Mouse (Mus musculus): Measurements from ENCODE around the gene Ppp1r12a. TPM values are rescaled to one million over a fixed set of nuclear protein-coding genes. Genes with fewer than 3 reads are reported as not detected.
A peak's percentile ranks its signal among the peaks of the same experiment; 100 is the strongest.

Gene Ppp1r12a
- total RNA-seq, 2 experiments from 2014 or later = 53.6 to 80.1 TPM

DNA sequence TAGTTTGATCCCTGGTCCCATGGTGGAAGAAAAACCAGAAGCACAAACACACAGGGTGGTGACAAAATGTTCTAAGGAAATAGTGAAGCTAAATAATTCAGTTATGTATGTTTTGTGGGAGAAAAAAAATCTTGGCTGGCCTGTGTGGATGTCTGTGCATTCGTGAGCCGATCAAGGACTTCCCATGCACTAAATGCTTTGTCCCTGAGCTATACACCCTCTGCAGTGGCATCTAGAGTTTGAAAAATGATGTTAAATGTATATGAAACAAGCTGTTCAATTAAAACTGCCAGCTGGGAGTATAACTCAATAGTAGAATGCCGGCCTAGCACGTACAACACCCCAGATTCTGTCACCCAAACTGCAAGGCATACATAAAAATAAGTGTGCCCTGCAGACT, 121.8 kb downstream of the Ppp1r12a start:
- no peak for ATAC-seq (replicated peaks; ENCODE audit: low FRiP score, poor library complexity, severe bottlenecking)

GRCm38 (mm10) chr10:108284445-108284844, 122.5 kb downstream of the Ppp1r12a start:
- no peak for ATAC-seq (replicated peaks; ENCODE audit: low FRiP score, poor library complexity, severe bottlenecking)

DNA sequence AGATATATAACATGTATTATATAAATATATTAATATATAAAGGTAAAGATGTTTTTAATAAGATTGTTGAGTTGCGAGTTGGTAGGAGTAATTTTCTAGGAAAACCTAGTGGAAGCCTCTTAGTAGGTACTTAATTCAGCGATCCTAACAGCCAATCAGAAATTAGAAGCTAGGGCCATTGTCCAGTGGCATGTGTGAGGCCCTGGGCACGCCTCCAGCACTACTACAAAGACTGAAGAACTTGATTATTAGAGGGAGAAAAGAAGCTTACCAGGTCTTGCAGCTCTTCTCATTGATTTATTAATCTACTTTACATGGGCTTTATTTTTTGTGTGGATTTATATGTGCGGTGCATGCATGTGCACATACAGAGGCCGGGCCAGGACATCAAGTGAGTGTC, 123.0 kb downstream of the Ppp1r12a start:
- no peak for ATAC-seq (replicated peaks; ENCODE audit: low FRiP score, poor library complexity, severe bottlenecking)

- ATAC-seq (replicated peaks; ENCODE audit: low FRiP score, poor library complexity, severe bottlenecking) = no peak
These were observed 124.9 kb downstream of the Ppp1r12a start for GRCm38 (mm10) chr10:108286658-108287437.

DNA sequence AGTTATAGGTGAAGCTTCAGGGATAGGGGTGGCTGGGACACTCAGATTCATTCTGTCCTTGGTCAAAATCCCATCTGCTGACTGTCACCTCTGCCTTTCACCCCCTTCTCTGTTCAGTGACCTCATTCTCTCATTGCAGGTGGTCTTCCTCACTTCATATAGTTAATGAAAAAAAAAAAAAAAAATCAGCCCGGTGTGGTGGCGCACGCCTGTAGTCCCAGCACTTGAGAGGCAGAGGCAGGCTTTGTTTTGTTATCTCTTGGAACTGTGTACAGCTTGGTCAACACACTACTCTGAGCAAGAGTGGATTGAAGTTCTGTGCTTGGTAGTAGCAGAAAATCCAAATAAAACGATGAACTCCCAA, 125.4 kb downstream of the Ppp1r12a start:
- ATAC-seq (replicated peaks; ENCODE audit: low FRiP score, poor library complexity, severe bottlenecking) = no peak

GRCm38 (mm10) chr10:108290046-108290445, 128.1 kb downstream of the Ppp1r12a start:
- no peak for ATAC-seq (replicated peaks; ENCODE audit: low FRiP score, poor library complexity, severe bottlenecking)

- no peak for ATAC-seq (replicated peaks; ENCODE audit: low FRiP score, poor library complexity, severe bottlenecking)
These were observed 129.9 kb downstream of the Ppp1r12a start for GRCm38 (mm10) chr10:108291688-108292471.

- ATAC-seq (replicated peaks; ENCODE audit: low FRiP score, poor library complexity, severe bottlenecking) = no peak
These were observed 130.7 kb downstream of the Ppp1r12a start for GRCm38 (mm10) chr10:108292651-108293050.

GRCm38 (mm10) chr10:108293620-108294195, 131.7 kb downstream of the Ppp1r12a start:
- ATAC-seq (replicated peaks; ENCODE audit: low FRiP score, poor library complexity, severe bottlenecking) = no peak

- no peak for ATAC-seq (replicated peaks; ENCODE audit: low FRiP score, poor library complexity, severe bottlenecking)
These were observed 132.8 kb downstream of the Ppp1r12a start for GRCm38 (mm10) chr10:108294766-108295165.

- ATAC-seq (replicated peaks; ENCODE audit: low FRiP score, poor library complexity, severe bottlenecking) = no peak
These were observed 134.5 kb downstream of the Ppp1r12a start for GRCm38 (mm10) chr10:108296446-108296845.

GRCm38 (mm10) chr10:108298261-108298660, 136.3 kb downstream of the Ppp1r12a start:
- no peak for ATAC-seq (replicated peaks; ENCODE audit: low FRiP score, poor library complexity, severe bottlenecking)

DNA sequence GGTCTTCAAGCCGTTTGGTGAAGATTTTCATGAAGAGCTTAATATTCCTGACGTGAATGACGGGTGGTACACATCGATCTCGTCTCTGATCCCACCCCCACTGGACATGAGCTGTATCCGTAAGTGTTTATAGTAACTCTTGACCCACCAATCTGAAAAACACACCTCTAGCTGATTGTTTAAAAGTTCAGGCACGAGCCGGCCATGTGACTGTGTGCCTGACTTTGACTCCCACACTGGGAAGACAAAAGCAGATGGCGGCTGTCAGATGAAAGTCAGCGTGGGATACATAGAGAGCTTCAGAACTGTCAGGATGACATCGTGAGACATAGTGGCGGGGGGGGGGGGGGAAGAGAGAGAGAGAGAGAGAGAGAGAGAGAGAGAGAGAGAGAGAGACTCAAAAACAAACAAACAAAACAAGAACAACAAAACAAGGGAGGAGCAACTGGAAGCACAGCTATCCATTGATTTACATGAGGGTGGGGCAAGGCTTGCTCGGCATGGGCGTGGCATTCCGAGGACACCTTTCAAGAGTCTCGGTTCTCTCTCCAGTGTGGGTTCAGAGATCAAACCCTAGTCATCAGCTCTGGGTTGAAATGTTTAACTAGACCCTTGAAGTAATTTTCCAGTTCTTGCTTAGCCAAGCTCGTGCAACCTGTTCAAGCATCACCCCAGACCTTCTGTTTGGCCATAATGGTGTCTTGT, 137.0 kb downstream of the Ppp1r12a start:
- no peak for ATAC-seq (replicated peaks; ENCODE audit: low FRiP score, poor library complexity, severe bottlenecking)

- no peak for ATAC-seq (replicated peaks; ENCODE audit: low FRiP score, poor library complexity, severe bottlenecking)
These were observed 137.8 kb downstream of the Ppp1r12a start for GRCm38 (mm10) chr10:108299828-108300227.

DNA sequence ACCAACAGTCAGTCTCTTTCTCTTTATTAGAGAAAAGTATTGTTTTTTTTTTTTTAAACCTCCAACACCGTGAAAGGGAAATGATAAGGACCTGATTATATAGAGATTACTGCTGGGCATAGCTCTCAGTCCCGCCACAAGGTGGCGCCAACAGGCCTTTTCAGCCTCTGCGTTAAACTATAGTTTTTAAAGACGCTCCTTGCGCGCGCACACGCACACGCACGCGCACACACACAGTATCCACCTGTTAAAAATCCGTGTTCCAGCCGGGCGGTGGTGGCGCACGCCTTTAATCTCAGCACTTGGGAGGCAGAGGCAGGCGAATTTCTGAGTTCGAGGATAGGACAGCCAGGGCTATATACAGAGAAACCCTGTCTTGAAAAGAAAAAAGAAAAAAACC, 138.8 kb downstream of the Ppp1r12a start:
- ATAC-seq (replicated peaks; ENCODE audit: low FRiP score, poor library complexity, severe bottlenecking) = peak; percentile 67; the same call in 1 of the 2 replicates

GRCm38 (mm10) chr10:108307772-108308171, 145.8 kb downstream of the Ppp1r12a start:
- ATAC-seq (replicated peaks; ENCODE audit: low FRiP score, poor library complexity, severe bottlenecking) = no peak

GRCm38 (mm10) chr10:108310195-108310594, 148.2 kb downstream of the Ppp1r12a start:
- ATAC-seq (replicated peaks; ENCODE audit: low FRiP score, poor library complexity, severe bottlenecking) = no peak

- ATAC-seq (replicated peaks; ENCODE audit: low FRiP score, poor library complexity, severe bottlenecking) = no peak
These were observed 149.4 kb downstream of the Ppp1r12a start for GRCm38 (mm10) chr10:108311396-108311795.

DNA sequence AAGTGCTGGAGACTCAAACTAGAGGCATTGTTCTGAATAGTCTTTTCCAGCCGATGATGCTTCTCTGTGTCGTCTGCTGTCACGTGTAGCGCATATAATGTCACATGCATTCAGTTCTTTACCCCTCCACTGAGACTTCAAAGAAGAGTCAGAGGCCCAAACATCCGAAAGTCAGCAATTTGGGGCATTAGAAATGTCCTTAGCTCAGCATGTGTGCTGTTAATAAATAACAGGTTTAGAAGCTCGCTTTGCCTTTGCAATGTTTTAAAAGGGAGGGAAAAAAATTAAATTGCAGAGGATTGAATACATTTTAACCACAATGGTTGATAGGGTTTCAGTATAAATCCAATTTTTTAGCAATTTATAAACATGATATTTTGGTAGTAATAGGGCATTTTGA, 151.9 kb downstream of the Ppp1r12a start:
- ATAC-seq (replicated peaks; ENCODE audit: low FRiP score, poor library complexity, severe bottlenecking) = no peak

GRCm38 (mm10) chr10:108314396-108314795, 152.4 kb downstream of the Ppp1r12a start:
- no peak for ATAC-seq (replicated peaks; ENCODE audit: low FRiP score, poor library complexity, severe bottlenecking)

All from erythroblast, adult 5-6 weeks (primary cell).